Mouse (Mus musculus) limb, embryonic 13.5 days (tissue): ENCODE measurements around the gene Naa40. TPM values are rescaled to one million over a fixed set of nuclear protein-coding genes. Genes with fewer than 3 reads are reported as not detected.

Source experiments
- ATAC-seq: fragments of 200-750 bp; cut with Nextera tagmentation; 2 replicates; pipeline ENCODE4 v1.8.0; 2017; ENCODE audit warnings: low read depth, moderate number of reproducible peaks, moderate TSS enrichment; ENCODE audit not compliant: low FRiP score
- H3K27ac ChIP-seq: fragments of 300-500 bp; sonication (generic); 2 replicates; pipeline ENCODE4 v1.5.1; 2015; ENCODE audit warnings: inconsistent platforms, mild to moderate bottlenecking, moderate library complexity
- H3K27me3 ChIP-seq: fragments of 300-500 bp; sonication (generic); 2 replicates; pipeline ENCODE4 v1.6.1; 2015; ENCODE audit warnings: mild to moderate bottlenecking, inconsistent platforms
- H3K36me3 ChIP-seq: fragments of 300-500 bp; sonication (generic); 2 replicates; pipeline ENCODE4 v1.6.1; 2015; ENCODE audit warnings: inconsistent platforms, mild to moderate bottlenecking, moderate library complexity
- H3K4me1 ChIP-seq: fragments of 300-500 bp; sonication (generic); 2 replicates; pipeline ENCODE4 v1.6.1; 2015; ENCODE audit warnings: inconsistent platforms
- H3K4me2 ChIP-seq: fragments of 300-500 bp; sonication (generic); replicated peaks from 2 replicates; pipeline ENCODE4 v1.6.1; 2015; ENCODE audit warnings: inconsistent platforms, mild to moderate bottlenecking, moderate library complexity
- H3K4me3 ChIP-seq: fragments of 300-500 bp; sonication (generic); 2 replicates; pipeline ENCODE4 v1.5.1; 2015; ENCODE audit warnings: moderate library complexity, mild to moderate bottlenecking, inconsistent platforms
- H3K9ac ChIP-seq: fragments of 300-500 bp; sonication (generic); 2 replicates; pipeline ENCODE4 v1.6.1; 2015; ENCODE audit warnings: mild to moderate bottlenecking, inconsistent platforms
- H3K9me3 ChIP-seq: fragments of 300-500 bp; sonication (generic); 2 replicates; pipeline ENCODE4 v1.6.1; 2016; ENCODE audit warnings: inconsistent platforms
- WGBS: fragments of 180-500 bp; shearing (Covaris S2); methylation state at CpG from one replicate; pipeline ENCODE4 v1.1.7; 2015; 5-methylcytosine and 5-hydroxymethylcytosine counted together
- polyA plus RNA-seq: library from polyadenylated mRNA; unstranded; fragments of >200 nt; fragmentation: Nextera tagmentation; extraction: Ambion mirVana; gene quantifications from 2 replicates; pipeline ENCODE4 v1.2.1, GENCODE M21; 2015

Naa40 gene
- polyA plus RNA-seq, 1 experiment from 2014 or later: 60.1 TPM

GRCm38 (mm10) chr19:7274326-7274990, 33.5 kb upstream of the Naa40 start:
- Histone ChIP-seq H3K4me2 (no peak overlapping the region), H3K4me1 (peaks cover 45% of the 10 kb centered on the region), H3K27ac (peak overlapping the region; percentile 44), H3K4me3 (no peak overlapping the region), H3K36me3 (peaks cover 91% of the 10 kb centered on the region), H3K27me3 (no peaks in the 10 kb centered on the region), H3K9me3 (no peaks in the 10 kb centered on the region), H3K9ac (0 out of 2 replicates have a peak overlapping the region, but pooled peaks have one; percentile 31)
- no peak for ATAC-seq
- WGBS: 78% methylated on average over 13 of the region's 13 CpGs

GRCm38 (mm10) chr19:7273486-7273885, 32.5 kb upstream of the Naa40 start:
- Histone ChIP-seq H3K27me3 (no peaks in the 10 kb centered on the region), H3K4me2 (no peak overlapping the region), H3K4me1 (peaks cover 50% of the 10 kb centered on the region), H3K27ac (no peak overlapping the region), H3K9me3 (no peaks in the 10 kb centered on the region), H3K9ac (no peak overlapping the region), H3K4me3 (no peak overlapping the region), H3K36me3 (peaks cover 82% of the 10 kb centered on the region)
- 90% methylated on average over 4 of the region's 4 CpGs for WGBS
- ATAC-seq: no peak

GRCm38 (mm10) chr19:7269290-7270044, 28.5 kb upstream of the Naa40 start:
- peaks cover 42% of the 10 kb centered on the region for H3K36me3 ChIP-seq
- H3K9ac ChIP-seq: peak overlapping the region; percentile 93
- H3K4me3 ChIP-seq: peak overlapping the region; percentile 84
- peak overlapping the region; percentile 96 for H3K27ac ChIP-seq
- ATAC-seq: no peak
- no peaks in the 10 kb centered on the region for H3K9me3 ChIP-seq
- H3K4me2 ChIP-seq: peak overlapping the region; percentile 92
- no peaks in the 10 kb centered on the region for H3K27me3 ChIP-seq
- H3K4me1 ChIP-seq: peaks cover 57% of the 10 kb centered on the region
- WGBS: 4% methylated on average over 11 of the region's 11 CpGs

- 0 out of 2 replicates have a peak, but pooled peaks have one; percentile 12 for ATAC-seq
- WGBS: under 1% methylated on average over 28 of the region's 30 CpGs
- Histone ChIP-seq H3K36me3 (peaks cover 35% of the 10 kb centered on the region), H3K27me3 (no peaks in the 10 kb centered on the region), H3K9ac (peak overlapping the region; percentile 93), H3K4me2 (peak overlapping the region; percentile 92), H3K9me3 (no peaks in the 10 kb centered on the region), H3K4me3 (peak overlapping the region; percentile 84), H3K27ac (peak overlapping the region; percentile 96), H3K4me1 (peaks cover 58% of the 10 kb centered on the region)
These were observed 27.7 kb upstream of the Naa40 start for GRCm38 (mm10) chr19:7268722-7269090.

- Histone ChIP-seq H3K27me3 (no peaks in the 10 kb centered on the region), H3K36me3 (peaks cover 28% of the 10 kb centered on the region), H3K9ac (peak overlapping the region; percentile 93), H3K9me3 (no peaks in the 10 kb centered on the region), H3K27ac (peak overlapping the region; percentile 96), H3K4me1 (peaks cover 58% of the 10 kb centered on the region), H3K4me2 (peak overlapping the region; percentile 92), H3K4me3 (peak overlapping the region; percentile 84)
- ATAC-seq: peak; percentile 60
- under 1% methylated on average over 64 of the region's 97 CpGs for WGBS
These were observed 27.1 kb upstream of the Naa40 start for GRCm38 (mm10) chr19:7267781-7268721.

- WGBS: 1% methylated on average over 27 of the region's 28 CpGs
- H3K9me3 ChIP-seq: peaks cover 4% of the 10 kb centered on the region; the same call in 1 of the 2 replicates
These were observed 26.2 kb upstream of the Naa40 start, which contains the start of gene Rcor2 for GRCm38 (mm10) chr19:7267091-7267741. Gene Rcor2 (plus strand): TSS chr19:7267325.

GRCm38 (mm10) chr19:7266421-7266831, 25.4 kb upstream of the Naa40 start:
- Histone ChIP-seq H3K27me3 (no peaks in the 10 kb centered on the region), H3K4me3 (no peak overlapping the region), H3K9ac (no peak overlapping the region), H3K4me2 (peak overlapping the region; percentile 92; the same call in 1 of the 2 replicates), H3K36me3 (peaks cover 12% of the 10 kb centered on the region), H3K4me1 (peaks cover 58% of the 10 kb centered on the region), H3K27ac (peak overlapping the region; percentile 96; the same call in 1 of the 2 replicates), H3K9me3 (peaks cover 8% of the 10 kb centered on the region; the same call in 1 of the 2 replicates)
- no peak for ATAC-seq
- WGBS: 50% methylated on average over 4 of the region's 4 CpGs

More at GRCm38 (mm10) chr19:7267091-7267741, 26.2 kb upstream of the Naa40 start, which contains the start of gene Rcor2:
- H3K9ac ChIP-seq: peak within 1 kb of the TSS; percentile 93
- H3K27me3 ChIP-seq: no peaks in the 10 kb centered on the region
- peak within 1 kb of the TSS; percentile 96 for H3K27ac ChIP-seq
- H3K4me3 ChIP-seq: peak within 1 kb of the TSS; percentile 84
- peaks cover 58% of the 10 kb centered on the region for H3K4me1 ChIP-seq
- peaks cover 20% of the 10 kb centered on the region for H3K36me3 ChIP-seq
- H3K4me2 ChIP-seq: peak within 1 kb of the TSS; percentile 92
- ATAC-seq: peak; percentile 25

GRCm38 (mm10) chr19:7265478-7266191, 24.7 kb upstream of the Naa40 start:
- H3K36me3 ChIP-seq: peaks cover 4% of the 10 kb centered on the region
- no peak for ATAC-seq
- WGBS: 21% methylated on average over 14 of the region's 14 CpGs
- H3K9me3 ChIP-seq: peaks cover 8% of the 10 kb centered on the region; the same call in 1 of the 2 replicates
- H3K27ac ChIP-seq: peak overlapping the region; percentile 58; the same call in 1 of the 2 replicates
- H3K4me3 ChIP-seq: no peak overlapping the region
- no peak overlapping the region for H3K9ac ChIP-seq
- peak overlapping the region; percentile 92 for H3K4me2 ChIP-seq
- peaks cover 56% of the 10 kb centered on the region for H3K4me1 ChIP-seq
- H3K27me3 ChIP-seq: no peaks in the 10 kb centered on the region

GRCm38 (mm10) chr19:7264766-7265331, 23.9 kb upstream of the Naa40 start:
- H3K27ac ChIP-seq: peak overlapping the region; percentile 58; the same call in 1 of the 2 replicates
- no peak overlapping the region for H3K4me3 ChIP-seq
- peaks cover 8% of the 10 kb centered on the region; the same call in 1 of the 2 replicates for H3K9me3 ChIP-seq
- peaks cover 49% of the 10 kb centered on the region for H3K4me1 ChIP-seq
- no peaks in the 10 kb centered on the region for H3K36me3 ChIP-seq
- 27% methylated on average over 6 of the region's 6 CpGs for WGBS
- no peaks in the 10 kb centered on the region for H3K27me3 ChIP-seq
- ATAC-seq: no peak
- H3K4me2 ChIP-seq: peak overlapping the region; percentile 32
- peak overlapping the region; percentile 14 for H3K9ac ChIP-seq

GRCm38 (mm10) chr19:7264088-7264765, 23.2 kb upstream of the Naa40 start:
- Histone ChIP-seq H3K36me3 (no peaks in the 10 kb centered on the region), H3K4me1 (peaks cover 43% of the 10 kb centered on the region), H3K27me3 (no peaks in the 10 kb centered on the region), H3K9me3 (peaks cover 8% of the 10 kb centered on the region; the same call in 1 of the 2 replicates), H3K9ac (peak overlapping the region; percentile 14), H3K27ac (peak overlapping the region; percentile 58), H3K4me3 (no peak overlapping the region), H3K4me2 (peak overlapping the region; percentile 32)
- WGBS: 15% methylated on average over 9 of the region's 9 CpGs
- ATAC-seq: no peak
